Mouse (Mus musculus): ENCODE results near the gene Adprhl2. TPM values are rescaled to one million over a fixed set of nuclear protein-coding genes. Genes with fewer than 3 reads are reported as not detected.

The Adprhl2 gene
- polyA plus RNA-seq, 1 experiment from 2014 or later: 64.2 TPM

DNA sequence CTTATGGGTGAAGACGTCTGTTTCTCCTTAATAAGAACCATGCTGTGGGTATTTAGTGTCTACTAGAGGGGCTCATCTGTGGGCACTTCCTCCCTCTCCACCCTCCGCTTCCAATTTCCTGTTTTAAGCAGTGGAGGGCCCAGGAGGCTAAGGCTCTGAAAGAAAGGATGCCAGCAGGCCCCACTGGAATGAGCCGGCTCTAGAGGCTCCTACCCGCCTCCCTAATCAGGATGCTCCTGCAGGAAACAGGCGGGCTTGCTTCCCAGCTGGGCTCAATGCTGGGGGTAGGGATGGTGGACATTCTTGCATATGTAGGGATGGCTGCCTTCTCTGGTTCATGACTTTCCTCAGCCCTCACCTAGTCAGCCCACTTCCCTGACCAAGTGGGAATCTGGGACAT lies 8.3 kb downstream of the Adprhl2 start:
- H3K9ac ChIP-seq (replicated peaks; ENCODE audit: low read length): no peak overlapping the region
- H3K4me2 ChIP-seq (ENCODE audit: low read length): no peak overlapping the region
- no peaks in the 10 kb centered on the region for H3K9me3 ChIP-seq (ENCODE audit: control insufficient read depth, low read length)
- H3K27ac ChIP-seq (replicated peaks; ENCODE audit: low read depth, low read length): no peak overlapping the region
- no peaks in the 10 kb centered on the region for H3K4me1 ChIP-seq (ENCODE audit: control insufficient read depth, insufficient read depth, low read length)
- no peak for DNase-seq
- H3K4me3 ChIP-seq (replicated peaks; ENCODE audit: low read depth, low read length): no peak overlapping the region
- H3K36me3 ChIP-seq (ENCODE audit: control insufficient read depth, insufficient read depth, low read length): peaks cover 34% of the 10 kb centered on the region
- no peaks in the 10 kb centered on the region; the same call in 1 of the 2 replicates for H3K27me3 ChIP-seq (ENCODE audit: control insufficient read depth, insufficient read depth, low read length)
- no peak for ATAC-seq (ENCODE audit: low FRiP score, low TSS enrichment)
- 42% methylated on average over 5 of the region's 5 CpGs for WGBS

DNA sequence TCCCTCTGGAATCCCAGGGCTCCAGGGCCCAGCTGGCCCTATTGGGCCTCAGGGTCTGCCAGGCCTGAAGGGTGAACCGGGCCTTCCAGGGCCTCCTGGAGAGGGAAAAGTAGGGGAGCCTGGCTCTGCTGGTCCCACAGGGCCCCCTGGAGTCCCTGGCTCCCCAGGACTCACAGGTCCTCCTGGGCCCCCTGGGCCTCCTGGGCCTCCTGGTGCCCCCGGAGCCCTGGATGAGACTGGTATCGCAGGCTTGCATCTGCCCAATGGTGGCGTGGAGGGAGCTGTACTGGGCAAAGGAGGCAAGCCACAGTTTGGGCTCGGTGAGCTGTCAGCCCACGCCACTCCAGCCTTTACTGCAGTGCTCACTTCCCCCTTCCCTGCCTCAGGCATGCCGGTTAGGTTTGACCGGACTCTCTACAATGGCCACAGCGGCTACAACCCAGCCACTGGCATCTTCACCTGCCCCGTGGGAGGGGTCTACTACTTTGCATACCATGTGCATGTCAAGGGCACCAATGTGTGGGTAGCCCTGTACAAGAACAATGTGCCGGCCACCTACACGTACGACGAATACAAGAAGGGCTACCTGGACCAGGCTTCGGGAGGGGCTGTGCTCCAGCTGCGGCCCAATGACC lies 9.8 kb downstream of the Adprhl2 start:
- ATAC-seq (ENCODE audit: low FRiP score, low TSS enrichment) (no peak), DNase-seq (no peak)
- Histone ChIP-seq H3K36me3 (ENCODE audit: control insufficient read depth, insufficient read depth, low read length) (peaks cover 19% of the 10 kb centered on the region), H3K27me3 (ENCODE audit: control insufficient read depth, insufficient read depth, low read length) (no peaks in the 10 kb centered on the region; the same call in 1 of the 2 replicates), H3K4me2 (ENCODE audit: low read length) (no peak overlapping the region), H3K27ac (replicated peaks; ENCODE audit: low read depth, low read length) (no peak overlapping the region), H3K9ac (replicated peaks; ENCODE audit: low read length) (no peak overlapping the region), H3K4me3 (replicated peaks; ENCODE audit: low read depth, low read length) (no peak overlapping the region), H3K4me1 (ENCODE audit: control insufficient read depth, insufficient read depth, low read length) (no peaks in the 10 kb centered on the region), H3K9me3 (ENCODE audit: control insufficient read depth, low read length) (no peaks in the 10 kb centered on the region)
- WGBS: 90% methylated on average over 16 of the region's 16 CpGs

DNA sequence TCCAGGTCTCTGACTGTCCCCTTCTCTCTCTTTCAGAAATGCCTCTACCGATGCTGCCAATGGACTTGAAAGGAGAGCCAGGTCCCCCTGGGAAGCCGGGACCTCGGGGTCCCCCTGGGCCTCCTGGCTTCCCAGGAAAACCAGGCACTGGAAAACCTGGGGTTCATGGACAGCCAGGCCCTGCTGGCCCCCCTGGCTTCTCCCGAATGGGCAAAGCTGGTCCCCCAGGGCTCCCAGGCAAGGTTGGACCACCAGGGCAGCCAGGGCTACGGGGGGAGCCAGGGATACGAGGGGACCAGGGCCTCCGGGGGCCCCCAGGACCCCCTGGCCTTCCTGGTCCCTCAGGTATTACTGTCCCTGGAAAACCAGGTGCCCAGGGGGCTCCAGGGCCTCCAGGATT lies 11.2 kb downstream of the Adprhl2 start:
- no peak overlapping the region for H3K4me2 ChIP-seq (ENCODE audit: low read length)
- no peak overlapping the region for H3K4me3 ChIP-seq (replicated peaks; ENCODE audit: low read depth, low read length)
- ATAC-seq (ENCODE audit: low FRiP score, low TSS enrichment) (no peak), DNase-seq (no peak)
- peaks cover 3% of the 10 kb centered on the region for H3K9me3 ChIP-seq (ENCODE audit: control insufficient read depth, low read length)
- 0 out of 2 replicates have a peak, but pooled peaks cover 6% of the 10 kb centered on the region for H3K36me3 ChIP-seq (ENCODE audit: control insufficient read depth, insufficient read depth, low read length)
- no peak overlapping the region for H3K9ac ChIP-seq (replicated peaks; ENCODE audit: low read length)
- H3K27ac ChIP-seq (replicated peaks; ENCODE audit: low read depth, low read length): no peak overlapping the region
- 77% methylated on average over 7 of the region's 7 CpGs for WGBS
- no peaks in the 10 kb centered on the region; the same call in 1 of the 2 replicates for H3K27me3 ChIP-seq (ENCODE audit: control insufficient read depth, insufficient read depth, low read length)
- H3K4me1 ChIP-seq (ENCODE audit: control insufficient read depth, insufficient read depth, low read length): no peaks in the 10 kb centered on the region

GRCm38 (mm10) chr4:126309922-126310309 lies 11.6 kb downstream of the Adprhl2 start:
- peak overlapping the region; percentile 28 for H3K4me3 ChIP-seq (replicated peaks; ENCODE audit: low read depth, low read length)
- H3K27me3 ChIP-seq (ENCODE audit: control insufficient read depth, insufficient read depth, low read length): no peaks in the 10 kb centered on the region; the same call in 1 of the 2 replicates
- H3K4me2 ChIP-seq (ENCODE audit: low read length): peak overlapping the region; percentile 52
- 0 out of 2 replicates have a peak, but pooled peaks cover 4% of the 10 kb centered on the region for H3K36me3 ChIP-seq (ENCODE audit: control insufficient read depth, insufficient read depth, low read length)
- no peak overlapping the region for H3K27ac ChIP-seq (replicated peaks; ENCODE audit: low read depth, low read length)
- peak; percentile 76; the same call in 1 of the 2 replicates for ATAC-seq (ENCODE audit: low FRiP score, low TSS enrichment)
- no peak overlapping the region for H3K9ac ChIP-seq (replicated peaks; ENCODE audit: low read length)
- no peaks in the 10 kb centered on the region for H3K4me1 ChIP-seq (ENCODE audit: control insufficient read depth, insufficient read depth, low read length)
- DNase-seq: peak; percentile 93
- peaks cover 3% of the 10 kb centered on the region for H3K9me3 ChIP-seq (ENCODE audit: control insufficient read depth, low read length)
- 2% methylated on average over 7 of the region's 7 CpGs for WGBS

DNA sequence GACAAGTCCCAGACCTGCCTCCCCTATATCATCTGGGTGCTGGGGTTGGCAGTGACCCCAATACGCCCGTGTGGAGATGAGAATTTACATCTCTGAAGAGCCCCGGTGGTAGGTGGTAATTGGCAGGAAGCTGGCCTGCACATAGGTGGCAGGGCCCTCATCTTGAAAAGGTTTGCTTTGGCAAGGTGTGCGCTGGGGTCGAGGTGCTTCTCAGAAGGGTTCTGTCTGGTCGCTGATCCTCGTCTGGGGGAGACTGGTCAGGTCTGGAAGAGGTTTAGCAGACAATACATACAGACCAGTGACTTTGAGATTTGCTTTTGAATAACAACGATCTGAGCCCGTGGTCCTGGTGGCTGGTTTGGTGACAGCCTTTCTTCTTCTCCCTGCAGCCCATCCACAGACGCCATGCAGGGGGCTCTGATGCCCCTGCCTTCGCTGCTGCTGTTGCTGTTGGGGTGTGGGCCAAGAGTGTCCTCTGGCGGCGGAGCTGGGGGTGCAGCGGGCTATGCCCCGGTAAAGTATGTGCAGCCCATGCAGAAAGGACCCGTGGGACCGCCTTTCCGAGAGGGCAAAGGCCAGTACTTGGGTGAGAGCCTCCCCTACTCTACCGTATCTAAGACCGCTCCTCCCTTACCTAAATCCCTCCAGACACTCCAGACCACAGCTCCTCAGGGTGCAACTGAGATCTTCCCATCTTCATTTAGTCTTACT lies 12.1 kb downstream of the Adprhl2 start:
- ATAC-seq (ENCODE audit: low FRiP score, low TSS enrichment) (peak; percentile 43; the same call in 1 of the 2 replicates), DNase-seq (no peak)
- H3K9me3 ChIP-seq (ENCODE audit: control insufficient read depth, low read length): peaks cover 3% of the 10 kb centered on the region
- peak overlapping the region; percentile 52 for H3K4me2 ChIP-seq (ENCODE audit: low read length)
- H3K4me3 ChIP-seq (replicated peaks; ENCODE audit: low read depth, low read length): peak overlapping the region; percentile 28
- no peak overlapping the region for H3K27ac ChIP-seq (replicated peaks; ENCODE audit: low read depth, low read length)
- no peaks in the 10 kb centered on the region for H3K4me1 ChIP-seq (ENCODE audit: control insufficient read depth, insufficient read depth, low read length)
- H3K9ac ChIP-seq (replicated peaks; ENCODE audit: low read length): no peak overlapping the region; the same call in 1 of the 2 replicates
- WGBS: 13% methylated on average over 20 of the region's 20 CpGs
- H3K27me3 ChIP-seq (ENCODE audit: control insufficient read depth, insufficient read depth, low read length): no peaks in the 10 kb centered on the region; the same call in 1 of the 2 replicates
- H3K36me3 ChIP-seq (ENCODE audit: control insufficient read depth, insufficient read depth, low read length): no peaks in the 10 kb centered on the region

GRCm38 (mm10) chr4:126306827-126307226 lies 14.7 kb downstream of the Adprhl2 start:
- Histone ChIP-seq H3K27ac (replicated peaks; ENCODE audit: low read depth, low read length) (no peak overlapping the region), H3K9me3 (ENCODE audit: control insufficient read depth, low read length) (peaks cover 3% of the 10 kb centered on the region), H3K4me3 (replicated peaks; ENCODE audit: low read depth, low read length) (no peak overlapping the region), H3K9ac (replicated peaks; ENCODE audit: low read length) (no peak overlapping the region), H3K27me3 (ENCODE audit: control insufficient read depth, insufficient read depth, low read length) (peaks cover 13% of the 10 kb centered on the region), H3K36me3 (ENCODE audit: control insufficient read depth, insufficient read depth, low read length) (no peaks in the 10 kb centered on the region), H3K4me2 (ENCODE audit: low read length) (no peak overlapping the region), H3K4me1 (ENCODE audit: control insufficient read depth, insufficient read depth, low read length) (no peaks in the 10 kb centered on the region)
- no peak for DNase-seq
- 24% methylated on average over 2 of the region's 2 CpGs for WGBS
- no peak for ATAC-seq (ENCODE audit: low FRiP score, low TSS enrichment)

DNA sequence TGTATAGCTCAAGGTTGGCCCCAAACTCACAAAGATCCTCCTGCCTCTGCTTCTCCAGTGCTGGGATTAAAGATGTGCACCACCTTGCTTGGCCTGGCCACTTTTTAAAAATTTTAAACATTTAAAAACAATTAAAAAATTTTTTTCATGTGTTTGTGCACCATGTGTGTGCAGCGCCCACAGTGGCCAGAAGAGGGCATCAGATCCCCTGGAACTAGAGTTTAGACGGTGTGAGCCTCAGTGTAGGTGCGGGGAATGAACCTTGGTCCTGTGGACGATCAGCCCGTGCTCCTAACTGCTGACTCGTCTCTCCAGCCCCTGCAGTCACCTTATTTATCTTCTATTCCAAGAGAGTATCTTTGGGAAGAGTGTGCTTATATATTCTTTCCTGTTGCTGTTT lies 15.4 kb downstream of the Adprhl2 start:
- peaks cover 3% of the 10 kb centered on the region; the same call in 1 of the 2 replicates for H3K4me1 ChIP-seq (ENCODE audit: control insufficient read depth, insufficient read depth, low read length)
- 88% methylated on average over 6 of the region's 6 CpGs for WGBS
- H3K27me3 ChIP-seq (ENCODE audit: control insufficient read depth, insufficient read depth, low read length): peaks cover 21% of the 10 kb centered on the region
- ATAC-seq (ENCODE audit: low FRiP score, low TSS enrichment) (no peak), DNase-seq (no peak)
- H3K9me3 ChIP-seq (ENCODE audit: control insufficient read depth, low read length): peaks cover 3% of the 10 kb centered on the region
- H3K27ac ChIP-seq (replicated peaks; ENCODE audit: low read depth, low read length): no peak overlapping the region
- no peak overlapping the region for H3K4me2 ChIP-seq (ENCODE audit: low read length)
- H3K9ac ChIP-seq (replicated peaks; ENCODE audit: low read length): no peak overlapping the region
- H3K36me3 ChIP-seq (ENCODE audit: control insufficient read depth, insufficient read depth, low read length): no peaks in the 10 kb centered on the region
- no peak overlapping the region for H3K4me3 ChIP-seq (replicated peaks; ENCODE audit: low read depth, low read length)

- H3K4me1 ChIP-seq (ENCODE audit: control insufficient read depth, insufficient read depth, low read length): peaks cover 5% of the 10 kb centered on the region; the same call in 1 of the 2 replicates
- no peak overlapping the region for H3K9ac ChIP-seq (replicated peaks; ENCODE audit: low read length)
- H3K27me3 ChIP-seq (ENCODE audit: control insufficient read depth, insufficient read depth, low read length): peaks cover 27% of the 10 kb centered on the region
- DNase-seq (no peak), ATAC-seq (ENCODE audit: low FRiP score, low TSS enrichment) (no peak)
- no peak overlapping the region for H3K4me2 ChIP-seq (ENCODE audit: low read length)
- no peak overlapping the region for H3K4me3 ChIP-seq (replicated peaks; ENCODE audit: low read depth, low read length)
- H3K36me3 ChIP-seq (ENCODE audit: control insufficient read depth, insufficient read depth, low read length): no peaks in the 10 kb centered on the region
- peaks cover 3% of the 10 kb centered on the region for H3K9me3 ChIP-seq (ENCODE audit: control insufficient read depth, low read length)
- no peak overlapping the region for H3K27ac ChIP-seq (replicated peaks; ENCODE audit: low read depth, low read length)
- 84% methylated on average over 1 of the region's 1 CpGs for WGBS
These were observed 16.1 kb downstream of the Adprhl2 start for GRCm38 (mm10) chr4:126305428-126305827.

Data from midbrain, embryonic 14.5 days (tissue).